Mouse (Mus musculus) layer of hippocampus, adult 9-11 months (tissue): ENCODE measurements around the gene Gpr179.
A peak's percentile ranks its signal among the peaks of the same experiment; 100 is the strongest.
"Not testable (repeated sequence)": the region's sequence is repeated elsewhere in the genome, so short reads cannot be mapped to it uniquely, and the experiment has no call there.

ENCODE experiments used
- DNase-seq: peaks from one replicate; pipeline ENCODE4 v3.0.0; 2022

Gene Gpr179

GRCm38 (mm10) chr11:97354646-97355045 lies 2.8 kb upstream of the Gpr179 start:
- DNase-seq, result no peak

GRCm38 (mm10) chr11:97352935-97353597 lies 1.2 kb upstream of the Gpr179 start:
- no peak for DNase-seq

GRCm38 (mm10) chr11:97350035-97350434 lies 1.8 kb downstream of the Gpr179 start:
- peak; percentile 77 for DNase-seq

GRCm38 (mm10) chr11:97347291-97347690 lies 4.6 kb downstream of the Gpr179 start:
- no peak for DNase-seq

- DNase-seq, result no peak
Observed at GRCm38 (mm10) chr11:97346383-97346782, 5.5 kb downstream of the Gpr179 start.

GRCm38 (mm10) chr11:97345446-97345845 lies 6.4 kb downstream of the Gpr179 start:
- DNase-seq, result no peak

- no peak for DNase-seq
Observed at GRCm38 (mm10) chr11:97343619-97344018, 8.3 kb downstream of the Gpr179 start.

GRCm38 (mm10) chr11:97343175-97343574 lies 8.7 kb downstream of the Gpr179 start:
- no peak for DNase-seq

GRCm38 (mm10) chr11:97338977-97339315 lies 12.9 kb downstream of the Gpr179 start:
- peak; percentile 46 for DNase-seq

GRCm38 (mm10) chr11:97338302-97338976 lies 13.4 kb downstream of the Gpr179 start:
- DNase-seq, result no peak

GRCm38 (mm10) chr11:97337363-97337762 lies 14.5 kb downstream of the Gpr179 start:
- DNase-seq, result no peak

GRCm38 (mm10) chr11:97336751-97337345 lies 15.0 kb downstream of the Gpr179 start:
- no peak for DNase-seq

GRCm38 (mm10) chr11:97336238-97336637 lies 15.6 kb downstream of the Gpr179 start:
- no peak for DNase-seq

GRCm38 (mm10) chr11:97334400-97334799 lies 17.5 kb downstream of the Gpr179 start:
- DNase-seq, result no peak

GRCm38 (mm10) chr11:97333896-97334295 lies 18.0 kb downstream of the Gpr179 start:
- no peak for DNase-seq

GRCm38 (mm10) chr11:97333044-97333443 lies 18.8 kb downstream of the Gpr179 start:
- no peak for DNase-seq

- DNase-seq, result no peak
Observed at GRCm38 (mm10) chr11:97331231-97332190, 20.4 kb downstream of the Gpr179 start.

GRCm38 (mm10) chr11:97330315-97330714 lies 21.6 kb downstream of the Gpr179 start:
- no peak for DNase-seq

GRCm38 (mm10) chr11:97328148-97328547 lies 23.7 kb downstream of the Gpr179 start:
- no peak for DNase-seq

GRCm38 (mm10) chr11:97325224-97325623 lies 26.7 kb downstream of the Gpr179 start:
- DNase-seq, result no peak

GRCm38 (mm10) chr11:97321894-97322600 lies 29.8 kb downstream of the Gpr179 start:
- DNase-seq, result not testable (repeated sequence)

GRCm38 (mm10) chr11:97321197-97321596 lies 30.7 kb downstream of the Gpr179 start:
- no peak for DNase-seq
